Mouse (Mus musculus) hindlimb bud, embryonic 11.5 days (tissue): ENCODE results near the gene Ubald2.
A peak's percentile ranks its signal among the peaks of the same experiment; 100 is the strongest.
"Not testable (repeated sequence)": the region's sequence is repeated elsewhere in the genome, so short reads cannot be mapped to it uniquely, and the experiment has no call there.

Source experiments
- DNase-seq: peaks from one replicate; pipeline ENCODE4 v3.0.0-alpha.2; 2012; ENCODE audit warnings: low read depth, low spot score; ENCODE audit errors: extremely low spot score

Ubald2 gene

GRCm38 (mm10) chr11:116413631-116414022, 20.3 kb upstream of the Ubald2 start:
- DNase-seq = no peak

- DNase-seq = no peak
Observed at GRCm38 (mm10) chr11:116416196-116416943, 17.5 kb upstream of the Ubald2 start.

- no peak for DNase-seq
Observed at GRCm38 (mm10) chr11:116417054-116417453, 16.8 kb upstream of the Ubald2 start.

- peak; percentile 67 for DNase-seq
Observed at GRCm38 (mm10) chr11:116418194-116418840, 15.6 kb upstream of the Ubald2 start.

- no peak for DNase-seq
Observed at GRCm38 (mm10) chr11:116418841-116419462, 14.9 kb upstream of the Ubald2 start.

GRCm38 (mm10) chr11:116421102-116421501, 12.8 kb upstream of the Ubald2 start:
- DNase-seq = no peak

GRCm38 (mm10) chr11:116422562-116422961, 11.3 kb upstream of the Ubald2 start:
- DNase-seq = no peak

GRCm38 (mm10) chr11:116423214-116423613, 10.7 kb upstream of the Ubald2 start:
- DNase-seq = no peak

GRCm38 (mm10) chr11:116423782-116424620, 9.9 kb upstream of the Ubald2 start:
- no peak for DNase-seq

GRCm38 (mm10) chr11:116424621-116425407, 9.1 kb upstream of the Ubald2 start:
- DNase-seq = no peak

- DNase-seq = not testable (repeated sequence)
Observed at GRCm38 (mm10) chr11:116426328-116426727, 7.6 kb upstream of the Ubald2 start.

GRCm38 (mm10) chr11:116426852-116427575, 6.9 kb upstream of the Ubald2 start:
- no peak for DNase-seq

- DNase-seq = no peak
Observed at GRCm38 (mm10) chr11:116428872-116429859, 4.7 kb upstream of the Ubald2 start.

- DNase-seq = no peak
Observed at GRCm38 (mm10) chr11:116429862-116430613, 3.9 kb upstream of the Ubald2 start.

- DNase-seq = no peak
Observed at GRCm38 (mm10) chr11:116430723-116431427, 3.0 kb upstream of the Ubald2 start.

GRCm38 (mm10) chr11:116431428-116432077, 2.3 kb upstream of the Ubald2 start:
- no peak for DNase-seq

GRCm38 (mm10) chr11:116432127-116432526, 1.8 kb upstream of the Ubald2 start:
- no peak for DNase-seq
